Mouse (Mus musculus) megakaryocyte, embryonic 14.5 days (primary cell): ENCODE measurements at regions not wholly inside any gene's neighbourhood (a gene's known extent, or its start where the extent isn't known, plus 50 kb on each side); places are given as distances from the start of the nearest gene placed in this dataset.

Experiments
- FLI1 ChIP-seq: IDR thresholded peaks from 2 replicates; pipeline ENCODE4 v1.6.1; 2012; ENCODE audit warnings: low read length, inconsistent platforms, mixed read lengths
- GATA1 ChIP-seq: IDR thresholded peaks from 3 replicates; pipeline ENCODE4 v1.6.1; 2012; ENCODE audit warnings: mixed read lengths, low read length, inconsistent platforms, borderline replicate concordance

DNA sequence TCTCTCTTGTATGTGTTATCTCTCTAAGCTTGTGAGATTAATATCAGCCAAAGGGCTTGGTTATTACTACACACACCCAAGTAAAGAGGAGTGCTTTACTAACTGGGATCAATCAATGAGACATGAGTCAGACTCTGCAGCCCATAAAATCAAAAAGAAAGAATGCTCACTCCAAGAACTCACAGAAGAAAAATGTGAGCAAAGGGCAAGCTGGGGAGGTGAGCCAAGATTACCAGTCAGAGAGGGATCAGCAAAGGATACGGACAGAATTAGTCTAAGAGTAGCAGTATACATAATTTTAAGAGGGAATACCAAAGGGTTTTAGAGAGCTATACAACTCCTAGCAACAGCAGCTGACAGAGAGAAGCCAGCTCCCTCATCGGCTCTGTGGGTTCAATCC lies 319.4 kb upstream of the Rgma start:
- no peak for TF ChIP-seq GATA1
- TF ChIP-seq FLI1: no peak
